Mouse (Mus musculus): ENCODE measurements at regions not wholly inside any gene's neighbourhood (a gene's known extent, or its start where the extent isn't known, plus 50 kb on each side); places are given as distances from the start of the nearest gene placed in this dataset.

DNA sequence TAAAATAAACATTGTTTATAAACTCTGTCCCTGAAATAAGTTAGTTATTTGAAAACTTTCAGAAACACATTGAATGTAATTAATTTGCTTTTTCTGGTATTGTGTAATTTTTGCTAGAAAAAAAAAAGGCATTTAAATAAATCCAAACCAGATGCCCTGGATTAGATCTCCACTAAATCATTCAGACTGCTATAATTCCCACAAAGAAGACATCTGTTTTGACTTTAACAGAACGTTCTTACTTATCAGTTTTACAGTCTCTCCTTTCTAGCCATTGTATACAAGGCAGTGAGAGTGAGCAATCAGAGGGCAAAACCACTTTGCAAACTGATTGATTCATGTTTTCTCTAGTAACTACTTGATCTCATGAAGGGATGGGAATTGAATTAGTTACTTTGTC lies 478.8 kb downstream of the Slitrk6 start:
- H3K36me3 ChIP-seq: no peaks in the 10 kb centered on the region
- 19% methylated on average over 1 of the region's 1 CpGs for WGBS

DNA sequence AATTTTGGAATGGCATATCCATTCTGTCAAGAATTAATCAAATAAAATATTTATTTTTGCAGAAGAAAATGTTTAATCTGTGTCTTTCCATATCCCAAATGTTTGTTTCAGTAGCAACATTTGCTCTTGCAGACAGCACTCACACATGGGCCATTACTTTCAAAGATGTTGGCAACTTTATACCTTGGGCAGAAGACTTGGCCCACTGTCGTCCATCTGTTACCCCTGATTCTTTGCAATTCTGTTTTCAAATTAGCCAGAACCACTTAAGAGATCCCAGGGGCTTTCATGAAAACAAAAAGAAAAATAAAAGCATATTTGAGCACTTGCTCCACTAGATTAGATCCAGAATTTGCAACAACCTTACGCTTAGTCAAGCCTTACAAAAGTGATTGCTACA lies 483.7 kb downstream of the Slitrk6 start:
- no peaks in the 10 kb centered on the region for H3K9me3 ChIP-seq
- H3K4me2 ChIP-seq: no peak overlapping the region
- no peak overlapping the region for H3K27ac ChIP-seq
- no peaks in the 10 kb centered on the region for H3K36me3 ChIP-seq
- H3K4me1 ChIP-seq: 0 out of 2 replicates have a peak, but pooled peaks cover under 1% of the 10 kb centered on the region
- no peak for ATAC-seq (ENCODE audit: insufficient number of reproducible peaks, insufficient read depth, low FRiP score, low TSS enrichment, low read depth)
- H3K9ac ChIP-seq: no peak overlapping the region
- H3K4me3 ChIP-seq: no peak overlapping the region
- no peaks in the 10 kb centered on the region for H3K27me3 ChIP-seq
- WGBS: 48% methylated on average over 2 of the region's 2 CpGs

More for the DNA sequence above, 478.8 kb downstream of the Slitrk6 start:
- H3K27me3 ChIP-seq: no peaks in the 10 kb centered on the region
- ATAC-seq (ENCODE audit: insufficient number of reproducible peaks, insufficient read depth, low FRiP score, low TSS enrichment, low read depth): no peak
- H3K9ac ChIP-seq: no peak overlapping the region
- peak overlapping the region; percentile 68; the same call in 1 of the 2 replicates for H3K27ac ChIP-seq
- H3K4me1 ChIP-seq: 0 out of 2 replicates have a peak, but pooled peaks cover 5% of the 10 kb centered on the region
- H3K4me2 ChIP-seq: no peak overlapping the region
- H3K9me3 ChIP-seq: no peaks in the 10 kb centered on the region
- no peak overlapping the region for H3K4me3 ChIP-seq

DNA sequence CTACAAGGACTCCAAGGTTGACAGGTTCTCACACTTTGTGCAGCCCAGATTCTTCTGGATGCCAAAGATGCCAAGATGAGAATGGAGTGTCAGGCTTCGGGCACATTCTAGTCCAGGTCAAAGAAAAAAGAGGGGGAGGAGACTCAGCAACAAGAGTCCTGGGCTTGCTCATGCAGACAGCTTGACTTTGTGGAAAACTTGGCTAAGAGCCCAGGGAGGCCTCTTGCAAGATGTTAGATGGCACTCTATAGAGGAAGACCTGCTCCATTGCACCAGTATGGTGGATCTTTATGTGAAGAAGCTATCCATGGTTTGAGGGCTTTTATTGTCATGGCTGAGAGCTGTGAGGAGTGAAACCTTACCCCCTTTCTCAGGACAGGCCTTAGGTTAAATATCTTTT lies 510.5 kb downstream of the Slitrk6 start:
- H3K4me1 ChIP-seq: 0 out of 2 replicates have a peak, but pooled peaks cover 3% of the 10 kb centered on the region
- H3K4me3 ChIP-seq: no peak overlapping the region
- no peak for ATAC-seq (ENCODE audit: insufficient number of reproducible peaks, insufficient read depth, low FRiP score, low TSS enrichment, low read depth)
- H3K9ac ChIP-seq: no peak overlapping the region
- H3K36me3 ChIP-seq: no peaks in the 10 kb centered on the region
- WGBS: 78% methylated on average over 1 of the region's 1 CpGs
- no peaks in the 10 kb centered on the region for H3K27me3 ChIP-seq
- H3K4me2 ChIP-seq: no peak overlapping the region
- H3K27ac ChIP-seq: no peak overlapping the region
- no peaks in the 10 kb centered on the region for H3K9me3 ChIP-seq

DNA sequence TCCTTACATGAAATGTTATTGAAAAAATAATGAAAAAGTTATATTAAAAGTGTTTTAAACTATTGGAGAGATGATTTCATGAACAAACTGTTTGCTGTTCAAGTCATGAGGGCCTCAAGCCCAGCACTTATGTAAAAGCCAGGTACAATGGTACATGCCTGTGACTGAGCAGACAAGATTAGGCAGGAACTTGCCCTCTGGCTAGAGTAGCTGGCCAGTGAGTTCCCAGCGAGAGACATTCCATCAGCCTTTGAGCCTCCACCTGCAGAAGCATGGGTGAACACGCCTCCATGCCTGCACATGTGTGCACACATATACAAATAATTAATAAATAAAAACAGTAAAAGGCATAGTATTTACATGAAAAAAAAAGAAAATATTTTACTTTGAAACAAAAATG lies 511.4 kb downstream of the Slitrk6 start:
- WGBS: 65% methylated on average over 2 of the region's 2 CpGs
- no peaks in the 10 kb centered on the region for H3K36me3 ChIP-seq
- H3K4me1 ChIP-seq: 0 out of 2 replicates have a peak, but pooled peaks cover 3% of the 10 kb centered on the region
- H3K9ac ChIP-seq: no peak overlapping the region
- no peak overlapping the region for H3K4me3 ChIP-seq
- no peak overlapping the region for H3K27ac ChIP-seq
- ATAC-seq (ENCODE audit: insufficient number of reproducible peaks, insufficient read depth, low FRiP score, low TSS enrichment, low read depth): 0 out of 2 replicates have a peak, but pooled peaks have one; percentile 37
- H3K27me3 ChIP-seq: no peaks in the 10 kb centered on the region
- H3K4me2 ChIP-seq: no peak overlapping the region
- H3K9me3 ChIP-seq: no peaks in the 10 kb centered on the region

DNA sequence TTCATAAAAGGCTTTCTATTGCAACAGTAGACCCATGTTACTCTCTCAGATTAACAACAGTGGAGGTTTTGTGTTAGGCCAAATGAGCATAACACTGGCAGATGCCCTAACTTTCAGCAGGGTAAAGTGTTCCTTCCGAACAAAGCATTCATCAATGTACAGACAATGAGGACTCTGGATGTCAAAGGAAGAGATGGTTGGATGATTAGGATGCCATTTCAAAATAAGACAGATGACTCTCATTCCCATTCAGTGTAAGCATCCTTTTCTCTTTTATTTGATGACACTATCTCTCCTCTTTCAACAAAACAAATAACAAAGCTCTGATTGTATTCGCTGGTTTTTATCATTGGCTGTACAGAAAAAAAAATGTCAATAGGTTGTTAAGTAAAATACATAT lies 516.1 kb downstream of the Slitrk6 start:
- Histone ChIP-seq H3K36me3 (no peaks in the 10 kb centered on the region), H3K27me3 (no peaks in the 10 kb centered on the region), H3K27ac (no peak overlapping the region), H3K9ac (no peak overlapping the region), H3K4me2 (no peak overlapping the region), H3K4me1 (0 out of 2 replicates have a peak, but pooled peaks cover 3% of the 10 kb centered on the region), H3K9me3 (no peaks in the 10 kb centered on the region), H3K4me3 (no peak overlapping the region)
- 73% methylated on average over 2 of the region's 2 CpGs for WGBS
- no peak for ATAC-seq (ENCODE audit: insufficient number of reproducible peaks, insufficient read depth, low FRiP score, low TSS enrichment, low read depth)

DNA sequence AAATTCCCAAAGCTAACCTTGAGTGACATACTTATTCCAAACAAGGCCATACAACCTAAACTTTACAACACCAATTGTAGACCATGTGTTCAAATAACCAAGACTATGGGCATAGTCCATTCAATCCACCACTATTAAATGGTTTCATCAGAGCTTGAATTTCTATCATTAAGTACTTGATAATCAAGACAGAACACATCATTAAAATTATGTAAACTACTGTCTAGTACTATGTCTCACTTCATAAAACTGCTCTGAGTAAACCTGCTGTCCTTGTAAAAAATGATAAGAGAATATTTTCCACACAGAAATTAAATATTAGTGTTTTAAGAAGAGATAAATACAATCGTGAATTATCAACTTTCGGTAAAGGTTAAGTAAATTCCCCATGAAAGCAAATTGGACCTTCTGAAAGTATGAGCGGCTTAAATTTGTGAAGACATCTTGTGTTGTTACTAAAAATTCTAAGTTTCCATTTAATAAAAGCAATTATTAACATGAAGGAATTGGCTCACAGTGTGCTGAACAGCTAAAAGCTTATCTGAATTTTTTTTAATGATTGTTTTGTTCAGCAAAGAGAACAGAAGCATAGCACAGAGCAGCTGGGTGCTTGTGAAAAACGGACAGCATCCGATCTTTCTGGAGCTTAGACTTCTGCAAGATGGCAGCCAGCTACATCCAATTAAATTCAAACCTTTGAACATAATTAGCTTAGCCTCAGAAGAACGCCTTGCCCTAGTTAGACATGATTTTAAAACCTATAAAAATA lies 530.1 kb downstream of the Slitrk6 start:
- Histone ChIP-seq H3K9ac (no peak overlapping the region), H3K4me1 (no peaks in the 10 kb centered on the region), H3K27ac (no peak overlapping the region), H3K9me3 (no peaks in the 10 kb centered on the region), H3K36me3 (no peaks in the 10 kb centered on the region), H3K27me3 (no peaks in the 10 kb centered on the region), H3K4me2 (no peak overlapping the region), H3K4me3 (no peak overlapping the region)
- 69% methylated on average over 6 of the region's 6 CpGs for WGBS
- ATAC-seq (ENCODE audit: insufficient number of reproducible peaks, insufficient read depth, low FRiP score, low TSS enrichment, low read depth): no peak

DNA sequence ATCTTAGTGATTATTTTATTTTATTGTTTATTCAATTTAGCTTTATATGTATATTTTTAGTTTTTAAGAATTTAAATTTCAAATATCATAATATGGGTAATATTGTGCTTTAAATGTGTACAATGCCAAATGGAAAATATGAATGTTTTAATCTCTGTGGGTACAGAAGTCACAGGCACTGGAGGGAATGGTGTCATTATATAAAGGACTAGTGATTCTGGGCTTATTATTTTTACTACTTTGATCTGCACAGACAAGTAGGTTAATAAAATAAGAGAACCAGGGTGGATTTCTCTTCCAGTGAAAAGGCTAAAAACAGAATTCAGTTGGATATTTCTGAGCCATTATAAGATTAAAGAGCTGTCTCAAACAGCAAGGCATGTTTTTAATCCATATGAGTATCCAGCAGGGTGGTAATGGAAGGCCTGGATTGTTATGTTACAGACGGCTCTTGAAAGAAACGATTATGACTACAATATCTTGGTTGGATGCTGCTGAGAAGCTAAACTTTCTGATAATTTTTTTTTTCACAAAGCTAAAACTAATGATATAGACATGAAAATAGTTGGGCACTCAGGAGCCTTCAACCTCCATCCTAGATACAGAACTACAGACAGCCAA lies 563.9 kb downstream of the Slitrk6 start:
- H3K4me1 ChIP-seq: no peaks in the 10 kb centered on the region
- no peak overlapping the region for H3K4me2 ChIP-seq
- H3K4me3 ChIP-seq: no peak overlapping the region
- 51% methylated on average over 2 of the region's 2 CpGs for WGBS
- H3K9ac ChIP-seq: no peak overlapping the region
- ATAC-seq (ENCODE audit: insufficient number of reproducible peaks, insufficient read depth, low FRiP score, low TSS enrichment, low read depth): no peak
- no peaks in the 10 kb centered on the region for H3K27me3 ChIP-seq
- no peak overlapping the region for H3K27ac ChIP-seq
- no peaks in the 10 kb centered on the region for H3K36me3 ChIP-seq
- H3K9me3 ChIP-seq: no peaks in the 10 kb centered on the region

DNA sequence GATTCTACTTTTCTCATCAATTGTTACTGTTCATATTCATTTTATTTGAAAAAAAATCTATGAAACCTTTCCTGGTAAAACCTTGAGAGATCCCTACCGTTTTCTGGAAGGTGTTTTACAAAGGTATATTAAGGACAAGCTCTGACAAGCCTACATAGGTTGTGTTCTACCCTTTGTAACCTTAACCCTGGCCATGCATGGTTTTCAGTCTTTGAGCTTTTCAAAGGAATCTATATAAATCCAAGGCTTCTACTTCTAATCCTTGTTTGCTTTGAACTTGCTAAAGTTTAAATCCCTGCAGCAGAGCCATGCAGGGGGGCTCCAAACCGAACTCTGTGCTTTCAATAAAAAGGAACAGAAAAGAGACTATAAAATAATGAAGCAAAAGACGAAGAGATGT lies 564.5 kb downstream of the Slitrk6 start:
- Histone ChIP-seq H3K4me3 (no peak overlapping the region), H3K9ac (no peak overlapping the region), H3K4me2 (no peak overlapping the region), H3K4me1 (no peaks in the 10 kb centered on the region), H3K9me3 (no peaks in the 10 kb centered on the region), H3K36me3 (no peaks in the 10 kb centered on the region), H3K27ac (no peak overlapping the region), H3K27me3 (no peaks in the 10 kb centered on the region)
- 52% methylated on average over 3 of the region's 3 CpGs for WGBS
- no peak for ATAC-seq (ENCODE audit: insufficient number of reproducible peaks, insufficient read depth, low FRiP score, low TSS enrichment, low read depth)

DNA sequence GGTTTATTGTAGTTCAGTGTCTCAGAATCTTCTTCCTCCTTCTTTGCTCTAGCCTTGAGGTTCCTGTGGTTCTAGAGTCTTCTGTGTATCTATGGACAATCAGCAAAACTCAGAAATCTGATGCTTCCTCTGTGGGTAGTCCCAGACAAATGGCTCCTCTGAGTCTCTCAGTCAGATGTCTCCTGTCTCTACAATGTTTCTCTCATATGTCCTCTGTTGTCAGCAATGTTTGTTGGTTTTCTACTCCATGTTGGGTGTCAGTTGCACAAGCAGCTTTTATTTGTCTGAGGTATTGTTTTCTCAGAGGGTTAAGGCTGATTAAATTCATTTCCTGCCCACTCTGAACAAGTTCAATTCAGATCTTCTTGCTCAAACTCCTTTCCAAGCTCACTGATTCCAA lies 575.8 kb downstream of the Slitrk6 start:
- Histone ChIP-seq H3K4me1 (no peaks in the 10 kb centered on the region; the same call in 1 of the 2 replicates), H3K36me3 (no peaks in the 10 kb centered on the region)

DNA sequence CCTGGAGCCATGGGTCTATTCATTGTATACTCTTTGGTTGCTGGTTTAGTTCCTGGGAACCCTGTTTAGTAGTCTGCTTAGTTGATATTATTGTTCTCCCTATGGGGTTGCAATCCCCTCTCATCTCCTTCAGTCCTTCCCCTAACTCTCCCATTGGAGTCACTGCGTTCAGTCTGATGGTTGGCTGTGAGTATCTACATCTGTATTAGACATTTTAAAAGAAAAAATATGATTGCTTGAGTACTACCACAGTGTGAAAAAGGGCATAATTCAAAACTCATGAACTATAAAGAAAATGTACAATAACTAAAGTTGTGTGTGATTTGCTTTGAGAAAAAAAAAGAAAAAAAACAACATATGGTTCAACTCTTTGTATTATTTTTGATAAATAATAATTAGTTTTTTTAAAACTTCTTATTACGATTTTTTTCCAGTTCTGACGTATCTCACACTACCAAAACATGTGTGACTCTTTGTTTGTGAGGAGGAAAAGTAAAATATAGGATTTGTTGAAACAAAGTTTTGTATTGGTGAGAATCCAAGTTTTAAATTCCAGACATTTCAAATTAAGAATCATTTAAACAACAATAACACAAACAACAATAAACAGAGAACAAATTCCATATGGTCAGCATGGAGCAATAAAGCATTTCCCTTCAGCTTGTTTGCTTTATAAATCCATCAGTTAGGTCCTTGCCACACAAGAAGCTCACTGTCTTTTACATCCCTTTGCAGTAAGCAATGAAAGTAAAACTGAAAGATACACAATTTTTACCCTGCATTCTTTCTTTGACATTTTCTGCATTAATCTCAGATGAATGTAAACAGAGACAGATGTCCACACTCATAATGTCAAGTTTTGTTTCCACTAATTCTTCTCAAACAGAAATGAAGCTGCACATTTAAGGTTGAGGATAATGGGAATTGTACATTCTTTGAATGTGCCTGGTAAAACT lies 583.5 kb downstream of the Slitrk6 start:
- ATAC-seq (ENCODE audit: insufficient number of reproducible peaks, insufficient read depth, low FRiP score, low TSS enrichment, low read depth): no peak
- WGBS: 53% methylated on average over 3 of the region's 3 CpGs
- Histone ChIP-seq H3K4me3 (no peak overlapping the region), H3K4me1 (no peaks in the 10 kb centered on the region), H3K9me3 (no peaks in the 10 kb centered on the region), H3K9ac (no peak overlapping the region), H3K27me3 (no peaks in the 10 kb centered on the region), H3K4me2 (no peak overlapping the region), H3K36me3 (no peaks in the 10 kb centered on the region), H3K27ac (peak overlapping the region; percentile 36; the same call in 1 of the 2 replicates)

More for the DNA sequence above, 575.8 kb downstream of the Slitrk6 start:
- Histone ChIP-seq H3K4me3 (no peak overlapping the region), H3K27me3 (no peaks in the 10 kb centered on the region), H3K4me2 (no peak overlapping the region), H3K9me3 (no peaks in the 10 kb centered on the region), H3K9ac (no peak overlapping the region), H3K27ac (no peak overlapping the region)
- ATAC-seq (ENCODE audit: insufficient number of reproducible peaks, insufficient read depth, low FRiP score, low TSS enrichment, low read depth): no peak

DNA sequence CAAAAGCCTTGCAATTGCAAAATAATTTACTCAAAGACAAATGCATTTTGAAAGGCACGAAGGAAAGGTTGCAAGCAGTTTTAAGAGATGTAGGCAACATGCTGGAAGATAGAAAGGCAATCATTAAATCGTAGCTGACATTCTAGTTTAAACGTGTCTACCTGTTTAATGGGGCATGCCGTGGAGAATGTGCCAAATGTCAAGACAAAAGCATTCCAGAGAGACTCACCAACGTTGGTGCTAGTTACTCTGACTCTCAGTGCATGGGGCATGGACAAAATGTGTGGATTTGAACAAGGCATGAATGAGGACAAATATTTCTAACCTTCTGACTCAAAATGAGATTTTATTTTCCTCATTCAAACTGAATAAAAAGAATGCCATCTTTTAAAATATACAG lies 586.3 kb downstream of the Slitrk6 start:
- H3K27me3 ChIP-seq: no peaks in the 10 kb centered on the region
- no peaks in the 10 kb centered on the region for H3K9me3 ChIP-seq
- no peaks in the 10 kb centered on the region for H3K36me3 ChIP-seq
- H3K4me3 ChIP-seq: no peak overlapping the region
- no peaks in the 10 kb centered on the region for H3K4me1 ChIP-seq
- no peak overlapping the region for H3K9ac ChIP-seq
- no peak for ATAC-seq (ENCODE audit: insufficient number of reproducible peaks, insufficient read depth, low FRiP score, low TSS enrichment, low read depth)
- 47% methylated on average over 5 of the region's 5 CpGs for WGBS
- no peak overlapping the region for H3K27ac ChIP-seq
- H3K4me2 ChIP-seq: no peak overlapping the region
